Mouse (Mus musculus): ENCODE measurements around the gene Plp1. TPM values are rescaled to one million over a fixed set of nuclear protein-coding genes. Genes with fewer than 3 reads are reported as not detected.

Gene Plp1
- polyA plus RNA-seq (2014; fragmentation: Nextera tagmentation; extraction: Ambion mirVana): 12.8 and 14.0 TPM in 2 replicates

GRCm38 (mm10) chrX:136822371-136822770 lies at the start of gene Plp1:
Plp1 (plus strand) TSS chrX:136822671.
- Histone ChIP-seq H3K4me1 (ENCODE audit: control insufficient read depth, insufficient read depth, low read length) (no peaks in the 10 kb centered on the region), H3K27me3 (ENCODE audit: control insufficient read depth, insufficient read depth, low read length) (no peaks in the 10 kb centered on the region; the same call in 1 of the 2 replicates), H3K9me3 (ENCODE audit: control insufficient read depth, low read length) (no peaks in the 10 kb centered on the region), H3K27ac (ENCODE audit: low read depth, low read length) (no peak within 1 kb of the TSS), H3K9ac (ENCODE audit: low read length) (no peak within 1 kb of the TSS), H3K4me2 (no peak within 1 kb of the TSS), H3K4me3 (ENCODE audit: low read depth, low read length) (no peak within 1 kb of the TSS), H3K36me3 (ENCODE audit: control insufficient read depth, insufficient read depth, low read length) (no peaks in the 10 kb centered on the region)
- DNase-seq (ENCODE audit: low spot score, missing footprints): no peak
- no peak for ATAC-seq (ENCODE audit: low FRiP score)
- WGBS: 7% methylated on average over 1 of the region's 1 CpGs

GRCm38 (mm10) chrX:136773035-136773434 lies 49.4 kb upstream of the Plp1 start:
- Histone ChIP-seq H3K4me3 (ENCODE audit: low read depth, low read length) (no peak overlapping the region), H3K9me3 (ENCODE audit: control insufficient read depth, low read length) (no peaks in the 10 kb centered on the region), H3K4me1 (ENCODE audit: control insufficient read depth, insufficient read depth, low read length) (no peaks in the 10 kb centered on the region), H3K27me3 (ENCODE audit: control insufficient read depth, insufficient read depth, low read length) (no peaks in the 10 kb centered on the region), H3K4me2 (no peak overlapping the region), H3K36me3 (ENCODE audit: control insufficient read depth, insufficient read depth, low read length) (no peaks in the 10 kb centered on the region), H3K9ac (ENCODE audit: low read length) (no peak overlapping the region), H3K27ac (ENCODE audit: low read depth, low read length) (no peak overlapping the region)
- DNase-seq (ENCODE audit: low spot score, missing footprints) (no peak), ATAC-seq (ENCODE audit: low FRiP score) (no peak)
- WGBS: 82% methylated on average over 1 of the region's 1 CpGs

GRCm38 (mm10) chrX:136778046-136778445 lies 44.4 kb upstream of the Plp1 start:
- Histone ChIP-seq H3K4me1 (ENCODE audit: control insufficient read depth, insufficient read depth, low read length) (no peaks in the 10 kb centered on the region), H3K9ac (ENCODE audit: low read length) (no peak overlapping the region), H3K4me3 (ENCODE audit: low read depth, low read length) (no peak overlapping the region), H3K27ac (ENCODE audit: low read depth, low read length) (no peak overlapping the region), H3K36me3 (ENCODE audit: control insufficient read depth, insufficient read depth, low read length) (no peaks in the 10 kb centered on the region), H3K9me3 (ENCODE audit: control insufficient read depth, low read length) (no peaks in the 10 kb centered on the region), H3K4me2 (no peak overlapping the region), H3K27me3 (ENCODE audit: control insufficient read depth, insufficient read depth, low read length) (no peaks in the 10 kb centered on the region)
- ATAC-seq (ENCODE audit: low FRiP score) (no peak), DNase-seq (ENCODE audit: low spot score, missing footprints) (no peak)
- 83% methylated on average over 3 of the region's 3 CpGs for WGBS

- Histone ChIP-seq H3K36me3 (ENCODE audit: control insufficient read depth, insufficient read depth, low read length) (no peaks in the 10 kb centered on the region), H3K9me3 (ENCODE audit: control insufficient read depth, low read length) (no peaks in the 10 kb centered on the region), H3K4me1 (ENCODE audit: control insufficient read depth, insufficient read depth, low read length) (no peaks in the 10 kb centered on the region), H3K27ac (ENCODE audit: low read depth, low read length) (no peak overlapping the region), H3K4me3 (ENCODE audit: low read depth, low read length) (no peak overlapping the region), H3K9ac (ENCODE audit: low read length) (no peak overlapping the region), H3K4me2 (no peak overlapping the region), H3K27me3 (ENCODE audit: control insufficient read depth, insufficient read depth, low read length) (no peaks in the 10 kb centered on the region)
- no peak for ATAC-seq (ENCODE audit: low FRiP score)
- DNase-seq (ENCODE audit: low spot score, missing footprints): no peak
- 64% methylated on average over 2 of the region's 2 CpGs for WGBS
These were observed 43.2 kb upstream of the Plp1 start for GRCm38 (mm10) chrX:136779262-136779661.

- Histone ChIP-seq H3K9me3 (ENCODE audit: control insufficient read depth, low read length) (no peaks in the 10 kb centered on the region), H3K4me1 (ENCODE audit: control insufficient read depth, insufficient read depth, low read length) (no peaks in the 10 kb centered on the region), H3K36me3 (ENCODE audit: control insufficient read depth, insufficient read depth, low read length) (no peaks in the 10 kb centered on the region), H3K9ac (ENCODE audit: low read length) (no peak within 1 kb of the TSS), H3K27me3 (ENCODE audit: control insufficient read depth, insufficient read depth, low read length) (no peaks in the 10 kb centered on the region), H3K4me2 (no peak within 1 kb of the TSS), H3K27ac (ENCODE audit: low read depth, low read length) (no peak within 1 kb of the TSS), H3K4me3 (ENCODE audit: low read depth, low read length) (no peak within 1 kb of the TSS)
- DNase-seq (ENCODE audit: low spot score, missing footprints): no peak
- no peak for ATAC-seq (ENCODE audit: low FRiP score)
- WGBS: 75% methylated on average over 3 of the region's 3 CpGs
These were observed 42.4 kb upstream of the Plp1 start, which contains the start of gene Glra4 for GRCm38 (mm10) chrX:136780041-136780440. Glra4 (minus strand) TSS chrX:136780141.

GRCm38 (mm10) chrX:136789446-136789845 lies 33.0 kb upstream of the Plp1 start:
- Histone ChIP-seq H3K4me2 (no peak overlapping the region), H3K4me1 (ENCODE audit: control insufficient read depth, insufficient read depth, low read length) (no peaks in the 10 kb centered on the region), H3K9ac (ENCODE audit: low read length) (no peak overlapping the region), H3K36me3 (ENCODE audit: control insufficient read depth, insufficient read depth, low read length) (no peaks in the 10 kb centered on the region), H3K27ac (ENCODE audit: low read depth, low read length) (no peak overlapping the region), H3K9me3 (ENCODE audit: control insufficient read depth, low read length) (no peaks in the 10 kb centered on the region), H3K4me3 (ENCODE audit: low read depth, low read length) (no peak overlapping the region), H3K27me3 (ENCODE audit: control insufficient read depth, insufficient read depth, low read length) (peaks cover 2% of the 10 kb centered on the region; the same call in 1 of the 2 replicates)
- DNase-seq (ENCODE audit: low spot score, missing footprints) (no peak), ATAC-seq (ENCODE audit: low FRiP score) (no peak)
- WGBS: 82% methylated on average over 4 of the region's 4 CpGs

DNA sequence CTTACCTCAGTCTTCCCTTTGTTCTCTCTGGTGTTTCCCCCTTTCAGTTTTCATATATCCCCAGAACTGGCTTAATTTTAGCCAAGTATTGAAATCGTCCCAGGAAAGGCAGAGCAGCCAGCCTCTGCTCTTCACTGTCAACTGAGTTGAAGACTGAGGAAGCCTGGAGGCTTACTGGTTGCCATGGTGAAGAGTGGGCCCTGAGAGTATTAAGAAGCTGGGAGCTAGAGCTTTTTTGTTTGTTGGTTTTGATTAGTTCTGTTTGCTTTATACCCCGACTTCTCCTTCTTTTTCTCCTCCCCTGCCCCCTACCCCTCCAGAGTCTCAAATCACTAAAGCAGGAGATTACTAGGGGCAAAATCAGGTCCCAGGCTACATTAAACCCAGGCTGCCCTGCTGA lies 25.2 kb upstream of the Plp1 start:
- H3K27ac ChIP-seq (ENCODE audit: low read depth, low read length): peak overlapping the region; percentile 40; the same call in 1 of the 2 replicates
- WGBS: 16% methylated on average over 2 of the region's 2 CpGs
- peak; percentile 85 for ATAC-seq (ENCODE audit: low FRiP score)

GRCm38 (mm10) chrX:136819752-136820151 lies 2.7 kb upstream of the Plp1 start:
- Histone ChIP-seq H3K4me3 (ENCODE audit: low read depth, low read length) (no peak overlapping the region), H3K4me1 (ENCODE audit: control insufficient read depth, insufficient read depth, low read length) (no peaks in the 10 kb centered on the region), H3K27me3 (ENCODE audit: control insufficient read depth, insufficient read depth, low read length) (no peaks in the 10 kb centered on the region; the same call in 1 of the 2 replicates), H3K27ac (ENCODE audit: low read depth, low read length) (no peak overlapping the region), H3K9me3 (ENCODE audit: control insufficient read depth, low read length) (no peaks in the 10 kb centered on the region), H3K9ac (ENCODE audit: low read length) (no peak overlapping the region), H3K36me3 (ENCODE audit: control insufficient read depth, insufficient read depth, low read length) (no peaks in the 10 kb centered on the region), H3K4me2 (no peak overlapping the region)
- WGBS: 92% methylated on average over 6 of the region's 6 CpGs
- DNase-seq (ENCODE audit: low spot score, missing footprints) (peak; percentile 84), ATAC-seq (ENCODE audit: low FRiP score) (no peak)

More for the DNA sequence above, 25.2 kb upstream of the Plp1 start:
- Histone ChIP-seq H3K9me3 (ENCODE audit: control insufficient read depth, low read length) (no peaks in the 10 kb centered on the region), H3K36me3 (ENCODE audit: control insufficient read depth, insufficient read depth, low read length) (no peaks in the 10 kb centered on the region), H3K9ac (ENCODE audit: low read length) (no peak overlapping the region), H3K4me1 (ENCODE audit: control insufficient read depth, insufficient read depth, low read length) (peaks cover 2% of the 10 kb centered on the region; the same call in 1 of the 2 replicates), H3K27me3 (ENCODE audit: control insufficient read depth, insufficient read depth, low read length) (peaks cover 2% of the 10 kb centered on the region; the same call in 1 of the 2 replicates), H3K4me2 (no peak overlapping the region), H3K4me3 (ENCODE audit: low read depth, low read length) (no peak overlapping the region)
- DNase-seq (ENCODE audit: low spot score, missing footprints): no peak

DNA sequence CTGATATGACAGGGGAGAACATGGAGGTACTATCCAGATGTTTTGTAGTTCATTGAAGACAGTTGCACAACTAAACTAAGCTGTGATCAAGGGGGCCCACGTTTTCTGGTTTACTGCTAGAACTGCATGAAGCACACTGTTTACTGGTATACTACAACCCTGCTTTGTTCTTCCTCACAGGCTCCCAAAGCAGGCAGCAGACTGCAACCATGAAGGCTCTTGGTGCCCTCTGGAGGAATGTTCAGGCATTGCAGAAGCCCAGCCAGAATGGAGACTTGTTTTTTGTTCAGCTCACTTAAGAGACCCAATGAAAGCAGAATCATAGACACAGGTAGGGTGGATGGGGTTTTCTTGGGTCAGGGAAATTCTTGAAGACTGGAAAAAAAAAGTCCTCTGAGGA lies 2.2 kb upstream of the Plp1 start:
- H3K4me3 ChIP-seq (ENCODE audit: low read depth, low read length): no peak overlapping the region
- WGBS: 12% methylated on average over 1 of the region's 1 CpGs
- H3K27ac ChIP-seq (ENCODE audit: low read depth, low read length): no peak overlapping the region
- DNase-seq (ENCODE audit: low spot score, missing footprints) (peak; percentile 96), ATAC-seq (ENCODE audit: low FRiP score) (peak; percentile 82)
- no peaks in the 10 kb centered on the region; the same call in 1 of the 2 replicates for H3K27me3 ChIP-seq (ENCODE audit: control insufficient read depth, insufficient read depth, low read length)
- no peaks in the 10 kb centered on the region for H3K9me3 ChIP-seq (ENCODE audit: control insufficient read depth, low read length)
- no peak overlapping the region for H3K4me2 ChIP-seq
- no peaks in the 10 kb centered on the region for H3K36me3 ChIP-seq (ENCODE audit: control insufficient read depth, insufficient read depth, low read length)
- H3K4me1 ChIP-seq (ENCODE audit: control insufficient read depth, insufficient read depth, low read length): no peaks in the 10 kb centered on the region
- no peak overlapping the region for H3K9ac ChIP-seq (ENCODE audit: low read length)
